Mouse (Mus musculus) olfactory bulb, adult 2 months (tissue): ENCODE data around the gene Itfg2.

Source experiments
- CTCF ChIP-seq: fragments of 200-500 bp; IDR thresholded peaks from 2 replicates; pipeline ENCODE4 v1.5.1; 2012; ENCODE audit warnings: low read depth, mild to moderate bottlenecking, low read length, moderate library complexity; ENCODE audit not compliant: insufficient read depth
- POLR2A ChIP-seq: fragments of 200-500 bp; IDR thresholded peaks from 2 replicates; pipeline ENCODE4 v1.6.1; 2012; ENCODE audit warnings: mild to moderate bottlenecking, low read depth, low read length, moderate library complexity; ENCODE audit not compliant: insufficient read depth

- TF ChIP-seq CTCF (no peak), POLR2A (no peak)
Measured at GRCm38 (mm10) chr6:128408544-128409125, 16.1 kb downstream of the Itfg2 start.
